Mouse (Mus musculus): ENCODE results near the gene Smarca4. TPM values are rescaled to one million over a fixed set of nuclear protein-coding genes. Genes with fewer than 3 reads are reported as not detected.

The Smarca4 gene
- polyA plus RNA-seq, 1 experiment from 2014 or later, result 51.1 TPM

- 52% methylated on average over 10 of the region's 10 CpGs for WGBS
- Histone ChIP-seq H3K27me3 (ENCODE audit: control insufficient read depth, insufficient read depth, low read length) (no peaks in the 10 kb centered on the region), H3K9ac (ENCODE audit: low read length) (no peak overlapping the region), H3K4me1 (ENCODE audit: control insufficient read depth in 2 of 2, insufficient read depth in 2 of 2, low read length in 2 of 2) (no peaks in the 10 kb centered on the region), H3K4me2 (ENCODE audit: low read length) (no peak overlapping the region), H3K27ac (replicated peaks in 1 of 2; ENCODE audit: control insufficient read depth in 1 of 2, insufficient read depth in 1 of 2, low read depth in 2 of 2, low read length in 2 of 2) (no peak overlapping the region), H3K36me3 (ENCODE audit: control insufficient read depth, insufficient read depth, low read length) (no peaks in the 10 kb centered on the region; the same call in 1 of the 2 replicates), H3K4me3 (ENCODE audit: control insufficient read depth in 1 of 2, insufficient read depth in 1 of 2, low read depth in 1 of 2, low read length in 2 of 2) (no peak overlapping the region), H3K9me3 (ENCODE audit: control insufficient read depth, low read length) (no peaks in the 10 kb centered on the region)
- no peak; the same call in 1 of the 2 replicates for ATAC-seq (ENCODE audit: insufficient number of reproducible peaks, insufficient read depth, low FRiP score, low read depth)
Observed at GRCm38 (mm10) chr9:21601722-21602399, 14.1 kb upstream of the Smarca4 start.

GRCm38 (mm10) chr9:21604119-21604518, 11.8 kb upstream of the Smarca4 start:
- Histone ChIP-seq H3K27ac (replicated peaks in 1 of 2; ENCODE audit: control insufficient read depth in 1 of 2, insufficient read depth in 1 of 2, low read depth in 2 of 2, low read length in 2 of 2) (no peak overlapping the region), H3K36me3 (ENCODE audit: control insufficient read depth, insufficient read depth, low read length) (no peaks in the 10 kb centered on the region), H3K4me1 (ENCODE audit: control insufficient read depth in 2 of 2, insufficient read depth in 2 of 2, low read length in 2 of 2) (no peaks in the 10 kb centered on the region), H3K4me2 (ENCODE audit: low read length) (no peak overlapping the region), H3K9me3 (ENCODE audit: control insufficient read depth, low read length) (no peaks in the 10 kb centered on the region), H3K4me3 (ENCODE audit: control insufficient read depth in 1 of 2, insufficient read depth in 1 of 2, low read depth in 1 of 2, low read length in 2 of 2) (no peak overlapping the region), H3K9ac (ENCODE audit: low read length) (no peak overlapping the region), H3K27me3 (ENCODE audit: control insufficient read depth, insufficient read depth, low read length) (no peaks in the 10 kb centered on the region)
- ATAC-seq (ENCODE audit: insufficient number of reproducible peaks, insufficient read depth, low FRiP score, low read depth), result no peak
- 66% methylated on average over 5 of the region's 5 CpGs for WGBS

- no peaks in the 10 kb centered on the region for H3K4me1 ChIP-seq (ENCODE audit: control insufficient read depth in 2 of 2, insufficient read depth in 2 of 2, low read length in 2 of 2)
- no peak overlapping the region for H3K4me3 ChIP-seq (ENCODE audit: control insufficient read depth in 1 of 2, insufficient read depth in 1 of 2, low read depth in 1 of 2, low read length in 2 of 2)
- H3K4me2 ChIP-seq (ENCODE audit: low read length), result no peak overlapping the region
- H3K27me3 ChIP-seq (ENCODE audit: control insufficient read depth, insufficient read depth, low read length), result no peaks in the 10 kb centered on the region
- WGBS, result 71% methylated on average over 5 of the region's 5 CpGs
- no peak for ATAC-seq (ENCODE audit: insufficient number of reproducible peaks, insufficient read depth, low FRiP score, low read depth)
- no peaks in the 10 kb centered on the region for H3K36me3 ChIP-seq (ENCODE audit: control insufficient read depth, insufficient read depth, low read length)
- H3K9me3 ChIP-seq (ENCODE audit: control insufficient read depth, low read length), result no peaks in the 10 kb centered on the region
- no peak overlapping the region for H3K9ac ChIP-seq (ENCODE audit: low read length)
- H3K27ac ChIP-seq (replicated peaks in 1 of 2; ENCODE audit: control insufficient read depth in 1 of 2, insufficient read depth in 1 of 2, low read depth in 2 of 2, low read length in 2 of 2), result no peak overlapping the region
Observed at GRCm38 (mm10) chr9:21605865-21606264, 10.1 kb upstream of the Smarca4 start.

- Histone ChIP-seq H3K27ac (replicated peaks in 1 of 2; ENCODE audit: control insufficient read depth in 1 of 2, insufficient read depth in 1 of 2, low read depth in 2 of 2, low read length in 2 of 2) (no peak overlapping the region), H3K4me3 (ENCODE audit: control insufficient read depth in 1 of 2, insufficient read depth in 1 of 2, low read depth in 1 of 2, low read length in 2 of 2) (no peak overlapping the region), H3K4me1 (ENCODE audit: control insufficient read depth in 2 of 2, insufficient read depth in 2 of 2, low read length in 2 of 2) (no peaks in the 10 kb centered on the region), H3K4me2 (ENCODE audit: low read length) (no peak overlapping the region), H3K36me3 (ENCODE audit: control insufficient read depth, insufficient read depth, low read length) (no peaks in the 10 kb centered on the region), H3K9me3 (ENCODE audit: control insufficient read depth, low read length) (no peaks in the 10 kb centered on the region), H3K9ac (ENCODE audit: low read length) (no peak overlapping the region), H3K27me3 (ENCODE audit: control insufficient read depth, insufficient read depth, low read length) (no peaks in the 10 kb centered on the region)
- WGBS, result 88% methylated on average over 1 of the region's 1 CpGs
- ATAC-seq (ENCODE audit: insufficient number of reproducible peaks, insufficient read depth, low FRiP score, low read depth), result no peak
Observed at GRCm38 (mm10) chr9:21606648-21607047, 9.3 kb upstream of the Smarca4 start.

GRCm38 (mm10) chr9:21609861-21610260, 6.1 kb upstream of the Smarca4 start:
- ATAC-seq (ENCODE audit: insufficient number of reproducible peaks, insufficient read depth, low FRiP score, low read depth), result no peak
- Histone ChIP-seq H3K4me3 (ENCODE audit: control insufficient read depth in 1 of 2, insufficient read depth in 1 of 2, low read depth in 1 of 2, low read length in 2 of 2) (no peak overlapping the region), H3K9me3 (ENCODE audit: control insufficient read depth, low read length) (no peaks in the 10 kb centered on the region), H3K27ac (replicated peaks in 1 of 2; ENCODE audit: control insufficient read depth in 1 of 2, insufficient read depth in 1 of 2, low read depth in 2 of 2, low read length in 2 of 2) (no peak overlapping the region), H3K4me1 (ENCODE audit: control insufficient read depth in 2 of 2, insufficient read depth in 2 of 2, low read length in 2 of 2) (no peaks in the 10 kb centered on the region), H3K27me3 (ENCODE audit: control insufficient read depth, insufficient read depth, low read length) (no peaks in the 10 kb centered on the region), H3K4me2 (ENCODE audit: low read length) (no peak overlapping the region), H3K9ac (ENCODE audit: low read length) (no peak overlapping the region), H3K36me3 (ENCODE audit: control insufficient read depth, insufficient read depth, low read length) (no peaks in the 10 kb centered on the region)
- 79% methylated on average over 1 of the region's 1 CpGs for WGBS

- H3K27me3 ChIP-seq (ENCODE audit: control insufficient read depth, insufficient read depth, low read length), result no peaks in the 10 kb centered on the region
- H3K4me3 ChIP-seq (ENCODE audit: control insufficient read depth in 1 of 2, insufficient read depth in 1 of 2, low read depth in 1 of 2, low read length in 2 of 2), result peak overlapping the region; percentile 82 to 89
- no peaks in the 10 kb centered on the region for H3K36me3 ChIP-seq (ENCODE audit: control insufficient read depth, insufficient read depth, low read length)
- WGBS, result 74% methylated on average over 15 of the region's 15 CpGs
- H3K9ac ChIP-seq (ENCODE audit: low read length), result peak overlapping the region; percentile 85
- H3K4me2 ChIP-seq (ENCODE audit: low read length), result peak overlapping the region; percentile 80
- H3K9me3 ChIP-seq (ENCODE audit: control insufficient read depth, low read length), result no peaks in the 10 kb centered on the region
- H3K27ac ChIP-seq (replicated peaks in 1 of 2; ENCODE audit: control insufficient read depth in 1 of 2, insufficient read depth in 1 of 2, low read depth in 2 of 2, low read length in 2 of 2), result peak overlapping the region; percentile 94 to 97
- peaks cover 3 to 7% of the 10 kb centered on the region in 2 experiments; a peak in 1 of 4 replicates for H3K4me1 ChIP-seq (ENCODE audit: control insufficient read depth in 2 of 2, insufficient read depth in 2 of 2, low read length in 2 of 2)
- no peak for ATAC-seq (ENCODE audit: insufficient number of reproducible peaks, insufficient read depth, low FRiP score, low read depth)
Observed at GRCm38 (mm10) chr9:21614864-21615616, 929 bp upstream of the Smarca4 start.

- Histone ChIP-seq H3K36me3 (ENCODE audit: control insufficient read depth, insufficient read depth, low read length) (no peaks in the 10 kb centered on the region), H3K4me1 (ENCODE audit: control insufficient read depth in 2 of 2, insufficient read depth in 2 of 2, low read length in 2 of 2) (peaks cover 3 to 7% of the 10 kb centered on the region in 2 experiments; a peak in 1 of 4 replicates), H3K4me3 (ENCODE audit: control insufficient read depth in 1 of 2, insufficient read depth in 1 of 2, low read depth in 1 of 2, low read length in 2 of 2) (peak overlapping the region; percentile 80 to 82), H3K9ac (ENCODE audit: low read length) (peak overlapping the region; percentile 94), H3K27me3 (ENCODE audit: control insufficient read depth, insufficient read depth, low read length) (no peaks in the 10 kb centered on the region), H3K27ac (replicated peaks in 1 of 2; ENCODE audit: control insufficient read depth in 1 of 2, insufficient read depth in 1 of 2, low read depth in 2 of 2, low read length in 2 of 2) (peak overlapping the region; percentile 96), H3K9me3 (ENCODE audit: control insufficient read depth, low read length) (no peaks in the 10 kb centered on the region), H3K4me2 (ENCODE audit: low read length) (peak overlapping the region; percentile 80)
- WGBS, result under 1% methylated on average over 57 of the region's 57 CpGs
- peak; percentile 74 for ATAC-seq (ENCODE audit: insufficient number of reproducible peaks, insufficient read depth, low FRiP score, low read depth)
Observed at GRCm38 (mm10) chr9:21616232-21616781, 338 bp downstream of the Smarca4 start.

All from heart, embryonic 14.5 days (tissue).